Mouse (Mus musculus) embryo, embryonic 9.5 days (tissue): ENCODE measurements around the gene Nbas.

Experiments
- DNase-seq: peaks from one replicate; pipeline ENCODE4 v3.0.0-alpha.2; 2017; ENCODE audit errors: extremely low spot score

Nbas gene

GRCm38 (mm10) chr12:13389644-13390043 lies 120.7 kb downstream of the Nbas start:
- no peak for DNase-seq

GRCm38 (mm10) chr12:13410191-13410590 lies 141.3 kb downstream of the Nbas start:
- no peak for DNase-seq

- DNase-seq: no peak
These were observed 149.7 kb downstream of the Nbas start for GRCm38 (mm10) chr12:13418651-13419050.

GRCm38 (mm10) chr12:13430219-13430618 lies 161.3 kb downstream of the Nbas start:
- no peak for DNase-seq

GRCm38 (mm10) chr12:13444653-13445431 lies 175.9 kb downstream of the Nbas start:
- no peak for DNase-seq

- no peak for DNase-seq
These were observed 176.6 kb downstream of the Nbas start for GRCm38 (mm10) chr12:13445486-13446065.

GRCm38 (mm10) chr12:13448916-13449315 lies 180.0 kb downstream of the Nbas start:
- no peak for DNase-seq

- no peak for DNase-seq
These were observed 183.1 kb downstream of the Nbas start for GRCm38 (mm10) chr12:13452050-13452449.

- no peak for DNase-seq
These were observed 191.4 kb downstream of the Nbas start for GRCm38 (mm10) chr12:13460223-13460853.

- no peak for DNase-seq
These were observed 192.7 kb downstream of the Nbas start for GRCm38 (mm10) chr12:13461558-13462153.

- DNase-seq: no peak
These were observed 193.5 kb downstream of the Nbas start for GRCm38 (mm10) chr12:13462397-13462796.

GRCm38 (mm10) chr12:13465554-13465953 lies 196.6 kb downstream of the Nbas start:
- no peak for DNase-seq

- no peak for DNase-seq
These were observed 205.9 kb downstream of the Nbas start for GRCm38 (mm10) chr12:13474881-13475280.

- no peak for DNase-seq
These were observed 210.2 kb downstream of the Nbas start for GRCm38 (mm10) chr12:13479163-13479562.

- no peak for DNase-seq
These were observed 217.3 kb downstream of the Nbas start for GRCm38 (mm10) chr12:13486278-13486677.

GRCm38 (mm10) chr12:13497211-13497610 lies 228.3 kb downstream of the Nbas start:
- no peak for DNase-seq

GRCm38 (mm10) chr12:13499237-13499889 lies 230.4 kb downstream of the Nbas start:
- DNase-seq: no peak

- no peak for DNase-seq
These were observed 231.3 kb downstream of the Nbas start for GRCm38 (mm10) chr12:13500191-13500590.

- no peak for DNase-seq
These were observed 236.0 kb downstream of the Nbas start for GRCm38 (mm10) chr12:13504771-13505444.

- no peak for DNase-seq
These were observed 249.1 kb downstream of the Nbas start for GRCm38 (mm10) chr12:13518082-13518481.

GRCm38 (mm10) chr12:13519413-13519812 lies 250.5 kb downstream of the Nbas start:
- no peak for DNase-seq
